Mouse (Mus musculus) G1E (cell line): ENCODE data around the gene Rai14.

Source experiments
- CTCF ChIP-seq: IDR thresholded peaks from 2 replicates; pipeline ENCODE4 v1.5.1; 2012; ENCODE audit warnings: low read depth, low read length, inconsistent platforms, mixed read lengths
- GATA1 ChIP-seq: IDR thresholded peaks from 2 replicates; pipeline ENCODE4 v1.6.1; 2012; ENCODE audit warnings: borderline replicate concordance, low read length, inconsistent platforms, mixed read lengths
- GATA2 ChIP-seq: IDR thresholded peaks from 2 replicates; pipeline ENCODE4 v1.6.1; 2012; ENCODE audit warnings: low read depth, low read length, inconsistent platforms, borderline replicate concordance
- POLR2AphosphoS5 ChIP-seq: IDR thresholded peaks from 2 replicates; pipeline ENCODE4 v1.6.1; 2012; ENCODE audit warnings: low read depth, low read length, inconsistent platforms; ENCODE audit not compliant: insufficient replicate concordance
- TAL1 ChIP-seq: conservative IDR thresholded peaks from 2 replicates; pipeline ENCODE4 v1.6.1; 2012; ENCODE audit warnings: low read depth, low read length, inconsistent platforms, mixed read lengths

- TF ChIP-seq CTCF (no peak), GATA1 (no peak), GATA2 (no peak), POLR2AphosphoS5 (no peak), TAL1 (no peak)
Measured at GRCm38 (mm10) chr15:10562281-10562680, 152.1 kb downstream of the Rai14 start.
